Mouse (Mus musculus): ENCODE measurements around the gene Trim12c. TPM values are rescaled to one million over a fixed set of nuclear protein-coding genes. Genes with fewer than 3 reads are reported as not detected.

Gene Trim12c
- 3.5 TPM for polyA plus RNA-seq (2014; fragmentation: Illumina TruSeq; extraction: RNeasy Lipid Tissue Mini Kit (QIAGEN cat#74804); ENCODE audit: low read depth, low replicate concordance)

DNA sequence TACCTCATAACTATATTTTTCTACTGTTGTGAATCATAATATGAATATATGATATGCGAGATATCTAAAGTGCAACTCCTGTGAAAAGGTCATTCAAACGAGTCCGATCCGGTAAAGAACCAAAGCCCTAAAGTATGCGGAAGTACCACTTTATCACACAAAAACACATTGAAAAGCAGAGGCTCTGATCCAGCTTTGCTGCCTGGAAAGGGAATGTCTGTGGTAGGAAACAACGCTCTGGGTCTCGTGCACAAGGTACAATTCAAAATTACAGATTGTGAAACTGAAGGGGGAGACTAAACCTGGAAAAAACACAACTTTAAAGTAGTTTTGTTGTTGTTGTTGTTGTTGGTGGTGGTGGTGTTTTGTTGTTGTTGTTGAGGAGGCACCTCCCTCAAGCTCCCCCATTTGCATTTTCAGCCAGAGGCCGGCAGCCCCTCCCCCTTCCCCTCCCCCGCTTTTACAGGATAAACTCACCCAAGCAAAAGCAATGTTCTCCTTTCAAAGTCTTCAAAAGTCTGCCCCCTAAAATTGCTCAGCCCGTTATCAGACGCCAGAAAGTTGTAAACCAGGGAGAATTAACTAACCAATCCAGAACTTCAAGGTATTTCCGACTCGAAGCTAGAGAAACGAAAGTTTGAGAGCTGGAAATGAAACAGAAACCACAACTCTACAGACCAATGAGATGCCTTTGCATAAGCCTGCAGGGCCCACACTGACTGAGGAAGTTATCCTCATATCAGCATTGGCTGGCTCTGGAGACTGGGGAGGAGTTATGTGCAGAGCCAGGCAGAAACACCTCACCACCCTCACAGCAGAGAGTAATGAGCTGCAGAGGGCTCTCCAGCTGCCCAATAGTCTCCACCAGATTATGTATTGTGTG, at the start of gene Trim12c:
Gene Trim12c (minus strand): TSS at position 646 of the 883 bp plus-strand sequence.

DNA sequence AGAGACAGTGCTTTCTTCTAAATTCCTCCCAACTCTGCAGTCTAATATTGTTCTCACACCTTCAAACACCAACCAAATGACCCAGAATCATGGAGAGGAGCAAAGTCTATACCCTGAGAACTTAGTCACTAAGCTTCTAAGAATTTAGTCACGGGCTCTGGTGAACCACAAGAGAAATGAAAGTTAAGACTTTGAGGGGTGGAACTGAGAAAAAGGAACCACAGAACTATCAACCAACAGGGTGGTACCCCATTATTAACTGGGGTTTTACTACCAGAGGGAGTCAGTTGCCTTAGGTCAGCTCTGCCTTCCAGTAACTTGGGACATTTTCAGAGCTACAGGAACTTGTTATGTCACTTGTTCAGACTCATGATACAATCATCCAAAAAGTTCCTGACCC, 47.5 kb upstream of the Trim12c start, which contains the start of gene Trim30c:
Gene Trim30c (minus strand): TSS at position 140 of the 400 bp plus-strand sequence.

DNA sequence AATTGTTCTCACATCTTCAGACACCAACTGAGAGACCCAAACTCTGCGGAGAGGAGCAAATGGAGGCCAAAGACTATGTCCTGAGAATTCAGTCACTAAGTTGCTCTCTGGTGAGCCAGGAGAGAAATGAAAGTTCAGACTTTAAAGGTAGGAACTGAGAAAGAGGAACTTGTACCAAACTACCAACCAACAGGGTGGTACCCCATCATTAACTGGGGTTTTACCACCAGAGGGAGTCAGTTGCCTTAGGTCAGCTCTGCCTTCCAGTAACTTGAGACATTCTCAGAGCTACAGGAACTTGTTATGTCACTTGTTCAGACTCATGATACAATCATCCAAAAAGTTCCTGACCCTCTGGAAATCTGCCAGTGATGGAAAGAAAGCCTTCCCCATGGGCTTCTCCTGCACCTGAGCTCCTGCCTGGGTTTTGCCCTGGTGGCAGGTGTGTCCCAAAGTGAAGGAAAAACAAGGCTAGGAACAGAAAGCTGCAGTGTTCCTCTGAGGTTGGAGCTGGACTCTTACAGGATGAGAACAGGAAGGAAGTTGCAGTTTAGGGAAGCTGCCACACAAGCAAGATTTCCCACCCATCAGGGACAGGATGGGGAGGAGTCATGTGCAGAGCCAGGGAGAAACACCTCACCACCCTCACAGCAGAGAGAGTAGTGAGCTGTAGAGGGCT, 16.7 kb upstream of the Trim12c start, which contains the start of gene Trim30b:
Gene Trim30b (minus strand): TSS at position 149 of the 679 bp plus-strand sequence.

DNA sequence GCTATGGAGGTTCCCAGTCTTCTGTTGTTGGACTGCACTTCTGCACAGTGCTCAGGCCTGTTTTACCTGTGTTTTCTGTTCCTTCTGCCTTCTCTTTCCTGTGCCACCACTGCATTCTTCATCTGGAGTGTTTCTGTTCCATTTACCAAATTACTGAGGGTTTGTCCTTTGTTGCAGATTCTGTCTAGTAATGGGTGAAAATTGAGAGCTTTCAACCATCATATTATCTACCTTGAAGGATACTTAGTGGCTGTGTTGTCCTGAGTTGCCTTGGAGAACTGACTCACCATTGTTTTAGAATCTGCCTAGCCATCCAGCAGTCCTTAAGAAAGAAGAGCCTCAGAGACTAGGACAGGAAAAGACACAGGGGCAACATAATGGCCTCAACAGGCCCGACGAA, 24.0 kb downstream of the Trim12c start, which contains the start of gene Trim34b:
Gene Trim34b (plus strand): TSS at position 301 of the 400 bp plus-strand sequence.

DNA sequence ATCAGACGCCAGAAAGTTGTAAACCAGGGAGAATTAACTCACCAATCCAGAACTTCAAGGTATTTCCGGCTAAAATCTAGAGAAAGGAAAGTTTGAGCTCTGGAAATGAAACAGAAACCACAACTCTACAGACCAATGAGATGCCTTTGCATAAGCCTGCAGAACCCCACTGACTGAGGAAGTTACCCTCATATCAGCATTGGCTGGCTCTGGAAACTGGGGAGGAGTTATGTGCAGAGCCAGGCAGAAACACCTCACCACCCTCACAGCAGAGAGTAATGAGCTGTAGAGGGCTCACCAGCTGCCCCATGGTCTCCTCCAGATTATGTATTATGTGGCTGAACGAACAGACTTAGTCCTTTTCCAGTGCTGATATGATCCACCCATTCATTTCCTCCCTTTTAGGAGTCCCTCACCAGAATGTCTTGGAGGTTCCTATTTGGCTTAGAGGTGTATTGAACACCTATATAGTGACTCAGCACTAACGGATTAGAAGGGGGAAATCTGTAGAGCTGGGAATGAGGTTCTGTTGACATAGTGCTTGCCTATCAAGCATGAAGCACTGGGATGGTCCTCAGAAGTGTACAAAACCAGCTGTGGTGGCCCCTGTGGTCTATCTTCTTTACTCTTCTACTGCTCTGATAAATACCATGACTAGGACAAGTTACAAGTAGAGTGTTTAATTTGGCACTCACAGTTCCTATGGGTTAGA, 37.6 kb downstream of the Trim12c start, which contains the start of gene Trim12a:
Gene Trim12a (minus strand): TSS at position 98 of the 712 bp plus-strand sequence.

Other genes with a start within 250 kb of the Trim12c start
- not detected for gene Olfr646, start 248.5 kb downstream of the Trim12c start, polyA plus RNA-seq (2014; fragmentation: Illumina TruSeq; extraction: RNeasy Lipid Tissue Mini Kit (QIAGEN cat#74804); ENCODE audit: low read depth, low replicate concordance)
- 11.9 TPM for gene Ubqln5, start 223.5 kb downstream of the Trim12c start, polyA plus RNA-seq (2014; fragmentation: Illumina TruSeq; extraction: RNeasy Lipid Tissue Mini Kit (QIAGEN cat#74804); ENCODE audit: low read depth, low replicate concordance)
- 0.60 TPM for gene Olfr643, start 216.0 kb downstream of the Trim12c start, polyA plus RNA-seq (2014; fragmentation: Illumina TruSeq; extraction: RNeasy Lipid Tissue Mini Kit (QIAGEN cat#74804); ENCODE audit: low read depth, low replicate concordance)
- 409 TPM for gene Ubqln3, start 210.1 kb downstream of the Trim12c start, polyA plus RNA-seq (2014; fragmentation: Illumina TruSeq; extraction: RNeasy Lipid Tissue Mini Kit (QIAGEN cat#74804); ENCODE audit: low read depth, low replicate concordance)
- 353 TPM for gene Ubqlnl, start 202.8 kb downstream of the Trim12c start, polyA plus RNA-seq (2014; fragmentation: Illumina TruSeq; extraction: RNeasy Lipid Tissue Mini Kit (QIAGEN cat#74804); ENCODE audit: low read depth, low replicate concordance)
- gene Olfm5, start 188.5 kb downstream of the Trim12c start, polyA plus RNA-seq (2014; fragmentation: Illumina TruSeq; extraction: RNeasy Lipid Tissue Mini Kit (QIAGEN cat#74804); ENCODE audit: low read depth, low replicate concordance), result not detected
- gene Olfr648, start 170.0 kb downstream of the Trim12c start, polyA plus RNA-seq (2014; fragmentation: Illumina TruSeq; extraction: RNeasy Lipid Tissue Mini Kit (QIAGEN cat#74804); ENCODE audit: low read depth, low replicate concordance), result 0.17 TPM
- gene Olfr649, start 157.4 kb downstream of the Trim12c start, polyA plus RNA-seq (2014; fragmentation: Illumina TruSeq; extraction: RNeasy Lipid Tissue Mini Kit (QIAGEN cat#74804); ENCODE audit: low read depth, low replicate concordance), result not detected
- gene Trim6, start 134.6 kb downstream of the Trim12c start, polyA plus RNA-seq (2014; fragmentation: Illumina TruSeq; extraction: RNeasy Lipid Tissue Mini Kit (QIAGEN cat#74804); ENCODE audit: low read depth, low replicate concordance), result 4.9 TPM
- gene Trim34a, start 108.9 kb downstream of the Trim12c start, polyA plus RNA-seq (2014; fragmentation: Illumina TruSeq; extraction: RNeasy Lipid Tissue Mini Kit (QIAGEN cat#74804); ENCODE audit: low read depth, low replicate concordance), result 2.3 TPM
- gene Trim5, start 65.3 kb downstream of the Trim12c start, polyA plus RNA-seq (2014; fragmentation: Illumina TruSeq; extraction: RNeasy Lipid Tissue Mini Kit (QIAGEN cat#74804); ENCODE audit: low read depth, low replicate concordance), result 0.57 TPM
- 5.9 TPM for gene Trim12a, start 37.9 kb downstream of the Trim12c start, polyA plus RNA-seq (2014; fragmentation: Illumina TruSeq; extraction: RNeasy Lipid Tissue Mini Kit (QIAGEN cat#74804); ENCODE audit: low read depth, low replicate concordance)
- gene Trim34b, start 23.9 kb downstream of the Trim12c start, polyA plus RNA-seq (2014; fragmentation: Illumina TruSeq; extraction: RNeasy Lipid Tissue Mini Kit (QIAGEN cat#74804); ENCODE audit: low read depth, low replicate concordance), result 0.24 TPM
- gene Trim30b, start 16.5 kb upstream of the Trim12c start, polyA plus RNA-seq (2014; fragmentation: Illumina TruSeq; extraction: RNeasy Lipid Tissue Mini Kit (QIAGEN cat#74804); ENCODE audit: low read depth, low replicate concordance), result 0.29 TPM
- not detected for gene Trim30c, start 47.5 kb upstream of the Trim12c start, polyA plus RNA-seq (2014; fragmentation: Illumina TruSeq; extraction: RNeasy Lipid Tissue Mini Kit (QIAGEN cat#74804); ENCODE audit: low read depth, low replicate concordance)
- 2.4 TPM for gene Trim30a, start 111.8 kb upstream of the Trim12c start, polyA plus RNA-seq (2014; fragmentation: Illumina TruSeq; extraction: RNeasy Lipid Tissue Mini Kit (QIAGEN cat#74804); ENCODE audit: low read depth, low replicate concordance)
- gene Trim30d, start 154.5 kb upstream of the Trim12c start, polyA plus RNA-seq (2014; fragmentation: Illumina TruSeq; extraction: RNeasy Lipid Tissue Mini Kit (QIAGEN cat#74804); ENCODE audit: low read depth, low replicate concordance), result 4.0 TPM
- not detected for gene Olfr651, start 196.8 kb upstream of the Trim12c start, polyA plus RNA-seq (2014; fragmentation: Illumina TruSeq; extraction: RNeasy Lipid Tissue Mini Kit (QIAGEN cat#74804); ENCODE audit: low read depth, low replicate concordance)
- 0.20 TPM for gene Olfr652, start 207.5 kb upstream of the Trim12c start, polyA plus RNA-seq (2014; fragmentation: Illumina TruSeq; extraction: RNeasy Lipid Tissue Mini Kit (QIAGEN cat#74804); ENCODE audit: low read depth, low replicate concordance)
- 0.15 TPM for gene Olfr653, start 224.0 kb upstream of the Trim12c start, polyA plus RNA-seq (2014; fragmentation: Illumina TruSeq; extraction: RNeasy Lipid Tissue Mini Kit (QIAGEN cat#74804); ENCODE audit: low read depth, low replicate concordance)
- 1.2 TPM for gene Olfr654, start 233.7 kb upstream of the Trim12c start, polyA plus RNA-seq (2014; fragmentation: Illumina TruSeq; extraction: RNeasy Lipid Tissue Mini Kit (QIAGEN cat#74804); ENCODE audit: low read depth, low replicate concordance)
- not detected for gene Olfr655, start 248.4 kb upstream of the Trim12c start, polyA plus RNA-seq (2014; fragmentation: Illumina TruSeq; extraction: RNeasy Lipid Tissue Mini Kit (QIAGEN cat#74804); ENCODE audit: low read depth, low replicate concordance)

Data from testis, adult 10 weeks (tissue).